Mouse (Mus musculus) liver, postnatal 0 days (tissue): ENCODE measurements around the gene Ambn.

Experiments
- CTCF ChIP-seq: sonication (generic); IDR thresholded peaks from 2 replicates; pipeline ENCODE4 v1.5.1; 2016; ENCODE audit warnings: antibody characterized with exemption, low read depth
- EP300 ChIP-seq: IDR thresholded peaks from 2 replicates; pipeline ENCODE4 v1.6.1; 2016; ENCODE audit warnings: antibody characterized with exemption, low read depth, mild to moderate bottlenecking

DNA sequence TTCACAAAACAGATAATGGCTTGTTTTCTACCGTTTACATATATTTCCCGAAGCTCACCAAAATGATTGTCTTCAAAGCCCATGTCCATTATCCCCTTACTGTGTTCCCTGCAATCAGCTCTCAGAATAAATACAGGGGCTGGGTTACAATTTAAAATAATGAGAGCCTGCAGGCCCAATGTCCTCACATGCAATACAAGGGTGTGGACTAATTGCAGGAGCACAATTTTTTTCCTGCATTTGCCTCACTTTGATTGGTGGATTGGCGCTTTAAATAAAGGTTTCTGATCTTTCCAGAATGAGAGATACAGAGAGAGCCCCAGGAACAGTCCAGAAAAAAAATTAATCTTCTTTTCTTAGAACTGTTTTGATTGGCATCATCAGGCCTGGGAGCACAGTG is at the start of gene Ambn:
- TF ChIP-seq EP300 (no peak), CTCF (no peak)
